Mouse (Mus musculus) CH12.LX (cell line): ENCODE results near the gene Olfr726.

Experiments
- CHD2 ChIP-seq: IDR thresholded peaks from 2 replicates; pipeline ENCODE4 v1.6.1; 2011; ENCODE audit warnings: low read length, improper control_type of control experiment
- CTCF ChIP-seq, 2 experiments: IDR thresholded peaks in 1 of 2; conservative IDR thresholded peaks in 1 of 2; 2 replicates each; pipeline ENCODE4 v1.5.1; 2011 to 2012; ENCODE audit warnings: low read depth in 2 of 2, low read length in 2 of 2, improper control_type of control experiment in 1 of 2, inconsistent platforms in 1 of 2, mild to moderate bottlenecking in 1 of 2, moderate library complexity in 1 of 2
- EP300 ChIP-seq: IDR thresholded peaks from 2 replicates; pipeline ENCODE4 v1.6.1; 2011; ENCODE audit warnings: low read length, improper control_type of control experiment
- ETS1 ChIP-seq: conservative IDR thresholded peaks from 2 replicates; pipeline ENCODE4 v1.6.1; 2012; ENCODE audit warnings: low read depth, mild to moderate bottlenecking, inconsistent platforms, low read length, improper control_type of control experiment, moderate library complexity
- MAX ChIP-seq: IDR thresholded peaks from 2 replicates; pipeline ENCODE4 v1.6.1; 2011; ENCODE audit warnings: low read length, improper control_type of control experiment
- POLR2A ChIP-seq: IDR thresholded peaks from 2 replicates; pipeline ENCODE4 v1.6.1; 2011; ENCODE audit warnings: low read depth, mild to moderate bottlenecking, improper control_type of control experiment, low read length
- POLR2AphosphoS2 ChIP-seq: IDR thresholded peaks from 2 replicates; pipeline ENCODE4 v1.6.1; 2011; ENCODE audit warnings: low read depth, low read length, improper control_type of control experiment
- TCF12 ChIP-seq: IDR thresholded peaks from 2 replicates; pipeline ENCODE4 v1.6.1; 2014; ENCODE audit warnings: low read depth, mild to moderate bottlenecking, inconsistent platforms, low read length, improper control_type of control experiment
- USF2 ChIP-seq: conservative IDR thresholded peaks from 2 replicates; pipeline ENCODE4 v1.6.1; 2011; ENCODE audit warnings: low read depth, low read length, improper control_type of control experiment
- ZKSCAN1 ChIP-seq: IDR thresholded peaks from 2 replicates; pipeline ENCODE4 v1.6.1; 2012; ENCODE audit warnings: low read depth, inconsistent platforms, low read length, improper control_type of control experiment, borderline replicate concordance

GRCm38 (mm10) chr14:50090853-50091252, at the start of gene Olfr726:
- TF ChIP-seq EP300 (no peak), POLR2AphosphoS2 (no peak), ZKSCAN1 (no peak), ETS1 (no peak), TCF12 (no peak), POLR2A (no peak), USF2 (no peak), MAX (no peak), CHD2 (no peak), CTCF (conservative IDR thresholded peaks at IDR 0.05 in 1 of 2, IDR thresholded peaks at IDR 0.05 in 1 of 2; ENCODE audit: low read depth in 2 of 2, low read length in 2 of 2) (no peak)
